Mouse (Mus musculus) hindbrain, embryonic 16.5 days (tissue): Measurements from ENCODE around the gene Ttll12. TPM values are rescaled to one million over a fixed set of nuclear protein-coding genes. Genes with fewer than 3 reads are reported as not detected.
A peak's percentile ranks its signal among the peaks of the same experiment; 100 is the strongest.

Experiments
- ATAC-seq: fragments of 200-750 bp; cut with Nextera tagmentation; 2 replicates; pipeline ENCODE4 v1.8.0; 2017; ENCODE audit warnings: moderate TSS enrichment, moderate library complexity
- H3K27ac ChIP-seq: fragments of 300-500 bp; sonication (generic); 2 replicates; pipeline ENCODE4 v1.5.1; 2014; ENCODE audit warnings: low read depth, mild to moderate bottlenecking, control low read depth, low read length, moderate library complexity
- H3K27me3 ChIP-seq: fragments of 300-500 bp; sonication (generic); replicated peaks from 2 replicates; pipeline ENCODE4 v1.6.1; 2014; ENCODE audit warnings: low read length; ENCODE audit not compliant: control insufficient read depth, insufficient read depth
- H3K36me3 ChIP-seq: fragments of 300-500 bp; sonication (generic); 2 replicates; pipeline ENCODE4 v1.6.1; 2014; ENCODE audit warnings: mild to moderate bottlenecking, low read length, moderate library complexity, mixed read lengths; ENCODE audit not compliant: control insufficient read depth, insufficient read depth
- H3K4me1 ChIP-seq: fragments of 300-500 bp; sonication (generic); 2 replicates; pipeline ENCODE4 v1.6.1; 2014; ENCODE audit warnings: low read depth, low read length; ENCODE audit not compliant: control insufficient read depth, insufficient read depth
- H3K4me2 ChIP-seq: fragments of 300-500 bp; sonication (generic); 2 replicates; pipeline ENCODE4 v1.6.1; 2014; ENCODE audit warnings: mild to moderate bottlenecking, low read length, control low read depth, moderate library complexity
- H3K4me3 ChIP-seq: fragments of 300-500 bp; sonication (generic); 2 replicates; pipeline ENCODE4 v1.5.1; 2014; ENCODE audit warnings: mild to moderate bottlenecking, low read length, control low read depth, moderate library complexity
- H3K9ac ChIP-seq: fragments of 300-500 bp; sonication (generic); 2 replicates; pipeline ENCODE4 v1.6.1; 2014; ENCODE audit warnings: low read depth, mild to moderate bottlenecking, control low read depth, low read length, moderate library complexity
- H3K9me3 ChIP-seq: fragments of 300-500 bp; sonication (generic); 2 replicates; pipeline ENCODE4 v1.6.1; 2014; ENCODE audit warnings: mild to moderate bottlenecking, low read length, moderate library complexity; ENCODE audit not compliant: control insufficient read depth
- WGBS: fragments of 180-500 bp; shearing (Covaris S2); extraction: QIAGEN DNeasy Blood & Tissue Kit; methylation state at CpG from one replicate; pipeline ENCODE4 v1.1.7; 2014; 5-methylcytosine and 5-hydroxymethylcytosine counted together
- polyA plus RNA-seq: library from polyadenylated mRNA; unstranded; fragments of >200 nt; fragmentation: Nextera tagmentation; extraction: Ambion mirVana; gene quantifications from 2 replicates; pipeline ENCODE4 v1.2.1, GENCODE M21; 2015

The Ttll12 gene
- 42.6 and 49.6 TPM in 2 replicates for polyA plus RNA-seq

- peak within 1 kb of the TSS; percentile 84 for H3K9ac ChIP-seq
- no peaks in the 10 kb centered on the region for H3K9me3 ChIP-seq
- H3K4me2 ChIP-seq: peak within 1 kb of the TSS; percentile 68
- peak; percentile 96 for ATAC-seq
- H3K27me3 ChIP-seq: no peaks in the 10 kb centered on the region
- H3K4me1 ChIP-seq: peaks cover 16% of the 10 kb centered on the region
- WGBS: under 1% methylated on average over 68 of the region's 68 CpGs
- peaks cover 2% of the 10 kb centered on the region; the same call in 1 of the 2 replicates for H3K36me3 ChIP-seq
- H3K4me3 ChIP-seq: peak within 1 kb of the TSS; percentile 81
- H3K27ac ChIP-seq: peak within 1 kb of the TSS; percentile 76
These were observed at the start of gene Ttll12 for GRCm38 (mm10) chr15:83594513-83595363. Gene Ttll12, minus strand, starts transcription at chr15:83595157.

GRCm38 (mm10) chr15:83642518-83642917, 47.6 kb upstream of the Ttll12 start:
- Histone ChIP-seq H3K4me3 (no peak overlapping the region), H3K9ac (no peak overlapping the region), H3K27ac (no peak overlapping the region), H3K27me3 (no peaks in the 10 kb centered on the region), H3K4me1 (no peaks in the 10 kb centered on the region), H3K36me3 (no peaks in the 10 kb centered on the region), H3K4me2 (no peak overlapping the region), H3K9me3 (no peaks in the 10 kb centered on the region)
- 96% methylated on average over 6 of the region's 6 CpGs for WGBS
- ATAC-seq: no peak

- H3K4me1 ChIP-seq: no peaks in the 10 kb centered on the region
- ATAC-seq: no peak
- WGBS: 79% methylated on average over 4 of the region's 4 CpGs
- no peak overlapping the region for H3K4me2 ChIP-seq
- no peak overlapping the region for H3K27ac ChIP-seq
- H3K36me3 ChIP-seq: no peaks in the 10 kb centered on the region
- no peak overlapping the region for H3K4me3 ChIP-seq
- H3K9ac ChIP-seq: no peak overlapping the region
- H3K27me3 ChIP-seq: no peaks in the 10 kb centered on the region
- no peaks in the 10 kb centered on the region for H3K9me3 ChIP-seq
These were observed 45.3 kb upstream of the Ttll12 start for GRCm38 (mm10) chr15:83640208-83640607.

- Histone ChIP-seq H3K9me3 (no peaks in the 10 kb centered on the region), H3K4me1 (no peaks in the 10 kb centered on the region), H3K36me3 (no peaks in the 10 kb centered on the region), H3K4me3 (no peak overlapping the region), H3K27me3 (no peaks in the 10 kb centered on the region), H3K27ac (no peak overlapping the region), H3K9ac (no peak overlapping the region), H3K4me2 (no peak overlapping the region)
- 61% methylated on average over 3 of the region's 3 CpGs for WGBS
- ATAC-seq: no peak
These were observed 44.2 kb upstream of the Ttll12 start for GRCm38 (mm10) chr15:83639160-83639559.

GRCm38 (mm10) chr15:83638196-83638899, 43.4 kb upstream of the Ttll12 start:
- Histone ChIP-seq H3K4me3 (no peak overlapping the region), H3K27ac (no peak overlapping the region), H3K36me3 (no peaks in the 10 kb centered on the region), H3K9me3 (no peaks in the 10 kb centered on the region), H3K9ac (no peak overlapping the region), H3K27me3 (no peaks in the 10 kb centered on the region), H3K4me1 (no peaks in the 10 kb centered on the region), H3K4me2 (no peak overlapping the region)
- 83% methylated on average over 20 of the region's 20 CpGs for WGBS
- no peak for ATAC-seq

GRCm38 (mm10) chr15:83636759-83637158, 41.8 kb upstream of the Ttll12 start:
- no peak for ATAC-seq
- Histone ChIP-seq H3K4me1 (no peaks in the 10 kb centered on the region), H3K4me3 (no peak overlapping the region), H3K36me3 (no peaks in the 10 kb centered on the region), H3K4me2 (no peak overlapping the region), H3K9me3 (no peaks in the 10 kb centered on the region), H3K27ac (no peak overlapping the region), H3K9ac (no peak overlapping the region), H3K27me3 (no peaks in the 10 kb centered on the region)
- 84% methylated on average over 6 of the region's 6 CpGs for WGBS

- ATAC-seq: no peak
- Histone ChIP-seq H3K27me3 (no peaks in the 10 kb centered on the region), H3K4me3 (no peak overlapping the region), H3K27ac (no peak overlapping the region), H3K9ac (no peak overlapping the region), H3K36me3 (no peaks in the 10 kb centered on the region), H3K4me2 (no peak overlapping the region), H3K4me1 (no peaks in the 10 kb centered on the region), H3K9me3 (no peaks in the 10 kb centered on the region)
- WGBS: 43% methylated on average over 3 of the region's 3 CpGs
These were observed 40.3 kb upstream of the Ttll12 start for GRCm38 (mm10) chr15:83635251-83635650.

- H3K4me1 ChIP-seq: no peaks in the 10 kb centered on the region
- H3K27me3 ChIP-seq: no peaks in the 10 kb centered on the region
- ATAC-seq: no peak
- H3K27ac ChIP-seq: no peak overlapping the region
- H3K36me3 ChIP-seq: no peaks in the 10 kb centered on the region
- H3K4me2 ChIP-seq: no peak overlapping the region
- no peaks in the 10 kb centered on the region; the same call in 1 of the 2 replicates for H3K9me3 ChIP-seq
- no peak overlapping the region for H3K4me3 ChIP-seq
- WGBS: 5% methylated on average over 1 of the region's 1 CpGs
- no peak overlapping the region for H3K9ac ChIP-seq
These were observed 39.1 kb upstream of the Ttll12 start for GRCm38 (mm10) chr15:83634076-83634475.

- H3K4me2 ChIP-seq: no peak overlapping the region
- no peak for ATAC-seq
- H3K9me3 ChIP-seq: no peaks in the 10 kb centered on the region; the same call in 1 of the 2 replicates
- H3K4me1 ChIP-seq: no peaks in the 10 kb centered on the region
- no peaks in the 10 kb centered on the region for H3K36me3 ChIP-seq
- no peak overlapping the region for H3K4me3 ChIP-seq
- WGBS: 87% methylated on average over 7 of the region's 7 CpGs
- H3K27ac ChIP-seq: no peak overlapping the region
- H3K9ac ChIP-seq: no peak overlapping the region
- no peaks in the 10 kb centered on the region for H3K27me3 ChIP-seq
These were observed 36.1 kb upstream of the Ttll12 start for GRCm38 (mm10) chr15:83631071-83631470.
